Mouse (Mus musculus): ENCODE results near the gene Lilr4b.
"Not testable (repeated sequence)": the region's sequence is repeated elsewhere in the genome, so short reads cannot be mapped to it uniquely, and the experiment has no call there.

Lilr4b gene

DNA sequence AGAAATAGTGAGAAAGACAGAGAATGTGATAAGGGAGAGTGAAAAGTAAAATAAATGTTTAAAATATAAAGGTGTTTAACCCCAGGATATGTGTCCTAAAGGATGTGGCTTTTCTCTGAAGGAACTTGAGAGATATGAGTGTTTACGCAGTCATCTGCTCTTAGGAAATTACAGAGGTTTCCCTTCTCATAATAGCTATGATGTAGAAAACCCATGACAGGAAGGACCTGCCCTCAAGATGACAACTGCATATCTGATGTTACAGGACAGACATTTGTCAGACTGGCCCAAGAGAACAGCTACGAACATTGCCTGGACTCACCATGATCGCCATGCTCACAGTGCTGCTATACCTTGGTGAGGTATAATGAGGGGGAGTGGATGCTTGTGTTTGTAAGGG is at the start of gene Lilr4b, which contains the start of gene Gm49339:
TSS of gene Lilr4b (plus strand) at position 236 of the 400 bp plus-strand sequence.
TSS of gene Gm49339 (plus strand) at position 216 of the 400 bp plus-strand sequence.
- DNase-seq (ENCODE audit: low spot score in 2 of 2) = not testable (repeated sequence)

DNA sequence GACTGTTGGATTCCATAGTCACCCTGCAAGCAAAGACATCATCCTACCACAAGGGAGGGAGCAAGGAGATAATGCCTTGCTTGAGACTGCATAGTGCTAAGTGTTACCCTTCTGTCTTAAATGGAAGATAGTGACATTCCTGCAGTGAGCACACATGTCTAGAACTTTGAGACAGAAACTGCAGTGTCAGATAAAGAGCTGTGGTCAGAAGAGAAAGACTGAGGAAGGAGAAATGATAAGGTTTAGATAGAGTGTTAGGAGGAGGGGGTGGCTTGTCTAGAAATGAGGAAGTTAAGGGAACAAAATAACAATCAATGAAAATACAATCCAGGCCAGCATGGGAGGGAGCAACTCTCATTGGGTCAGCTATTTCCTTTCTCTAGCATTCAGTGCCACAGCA is 47.5 kb upstream of the Lilr4b start:
- DNase-seq (ENCODE audit: low spot score in 2 of 2) = no peak

GRCm38 (mm10) chr10:51435684-51436083 is 44.7 kb upstream of the Lilr4b start:
- DNase-seq (ENCODE audit: low spot score in 2 of 2) = no peak

DNA sequence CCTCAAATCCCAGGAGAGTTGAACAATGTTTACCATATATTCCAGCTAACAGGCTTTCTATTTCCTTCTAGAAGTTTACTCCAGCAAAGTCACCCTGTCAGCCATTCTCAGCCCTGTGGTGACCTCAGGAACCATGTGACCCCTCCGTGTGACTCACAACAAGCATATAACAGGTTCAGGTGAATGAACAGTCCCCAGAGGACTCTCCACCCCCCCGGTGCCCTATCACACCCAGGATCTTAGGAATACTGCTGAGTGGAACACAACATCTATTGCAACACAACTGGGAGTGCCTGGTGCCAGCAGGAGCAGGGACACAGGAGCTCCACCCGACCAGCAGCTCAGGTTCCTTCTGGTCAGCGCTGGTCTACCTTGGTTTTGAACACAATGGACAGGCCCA is 28.8 kb upstream of the Lilr4b start:
- no peak for DNase-seq (ENCODE audit: low spot score in 2 of 2)

DNA sequence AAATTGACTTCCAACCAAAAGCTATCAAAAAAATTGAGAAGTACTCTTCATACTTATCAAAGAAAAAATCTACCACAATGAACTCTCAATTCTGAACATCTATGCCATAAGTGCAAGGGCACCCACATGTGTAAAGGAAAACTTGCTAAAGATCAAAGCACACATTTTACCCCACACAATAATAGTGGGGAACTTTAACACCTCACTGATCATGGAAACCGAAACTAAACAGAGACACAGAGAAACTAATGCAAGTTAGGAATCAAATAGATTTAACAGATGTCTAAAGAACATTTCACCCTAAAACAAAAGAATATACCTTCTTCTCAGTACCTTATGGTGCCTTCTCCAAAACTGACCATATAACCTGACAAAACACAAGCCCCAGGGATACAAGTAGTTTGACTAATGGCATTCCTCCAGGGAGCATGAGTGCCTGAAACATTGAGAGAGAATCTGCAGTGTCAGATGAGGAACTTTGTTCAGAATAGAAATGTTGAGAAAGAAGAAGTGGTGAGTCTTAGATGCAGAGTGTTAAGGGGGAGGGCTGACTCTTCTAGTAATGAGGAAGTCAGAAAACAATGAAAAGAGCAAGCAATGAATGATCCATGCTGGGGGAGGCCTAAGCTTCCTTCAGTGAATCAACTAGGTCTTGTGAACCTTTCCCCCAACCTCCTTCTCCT is 26.7 kb upstream of the Lilr4b start:
- no peak for DNase-seq (ENCODE audit: low spot score in 2 of 2)

DNA sequence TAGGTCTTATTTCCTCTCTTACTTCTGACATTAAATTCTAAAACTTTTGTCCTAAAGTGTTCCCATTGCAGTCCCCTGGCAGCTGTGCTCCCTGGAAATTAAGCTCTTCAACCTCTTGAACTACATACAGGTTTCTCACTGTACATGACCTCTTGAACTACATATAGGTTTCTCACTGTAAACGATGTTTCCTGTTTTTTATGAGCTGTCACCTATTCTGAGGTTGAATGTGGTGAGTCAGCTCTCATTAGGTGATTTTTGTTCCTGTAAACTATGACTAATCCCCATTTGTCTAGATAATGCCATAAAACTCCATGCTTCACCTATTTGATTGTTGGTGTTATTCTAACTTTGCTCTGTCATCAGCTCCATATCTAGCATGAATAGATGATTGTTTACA is 26.1 kb upstream of the Lilr4b start:
- DNase-seq (ENCODE audit: low spot score in 2 of 2) = no peak

DNA sequence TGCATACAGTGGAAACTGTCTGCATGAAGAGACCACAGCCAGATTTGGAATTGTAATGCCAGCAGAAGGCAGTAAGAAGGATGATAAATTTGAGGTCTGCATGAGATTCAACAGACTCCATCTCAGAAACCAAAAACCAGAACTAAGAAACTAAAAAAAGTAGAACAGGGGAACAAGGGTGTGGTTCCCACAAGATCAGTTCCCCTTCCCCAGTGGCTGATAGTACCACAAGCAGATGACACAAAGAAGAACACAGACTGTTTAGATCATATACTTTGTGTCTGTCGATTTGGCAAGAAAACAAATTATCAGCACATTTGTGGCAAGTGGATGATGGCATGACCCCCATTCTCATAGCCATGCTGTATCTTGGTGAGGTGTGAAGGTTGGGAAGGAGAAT is 24.7 kb upstream of the Lilr4b start:
- DNase-seq (ENCODE audit: low spot score in 2 of 2) = no peak

DNA sequence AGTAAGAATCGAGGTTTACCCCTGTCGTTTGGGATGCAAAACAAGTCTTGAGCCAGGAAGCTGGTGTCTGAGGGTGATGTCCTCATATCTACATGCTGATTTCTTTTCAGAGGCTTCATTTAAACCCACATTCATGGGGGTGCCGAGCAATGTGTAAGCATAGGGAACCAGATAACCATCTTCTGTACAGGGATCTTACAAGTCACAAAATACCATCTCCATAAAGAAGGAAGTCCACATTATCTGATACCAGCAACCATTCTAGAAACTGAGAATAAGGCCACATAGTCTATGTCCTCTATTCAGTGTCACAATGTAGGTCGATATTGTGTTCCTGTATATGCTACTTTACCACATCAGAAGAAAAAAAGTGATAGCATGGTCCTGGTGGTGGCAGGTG is 24.1 kb upstream of the Lilr4b start:
- DNase-seq (ENCODE audit: low spot score in 2 of 2) = no peak

- DNase-seq (ENCODE audit: low spot score in 2 of 2) = not testable (repeated sequence)
Measured at GRCm38 (mm10) chr10:51463800-51464199, 16.6 kb upstream of the Lilr4b start.

GRCm38 (mm10) chr10:51490691-51491090 is 10.3 kb downstream of the Lilr4b start, which contains the start of gene Lilrb4a:
TSS of gene Lilrb4a (plus strand) at chr10:51490956.
- not testable (repeated sequence) for DNase-seq (ENCODE audit: low spot score in 2 of 2)

- no peak for DNase-seq (ENCODE audit: low spot score in 2 of 2)
Measured at GRCm38 (mm10) chr10:51520021-51520420, 39.6 kb downstream of the Lilr4b start.

DNA sequence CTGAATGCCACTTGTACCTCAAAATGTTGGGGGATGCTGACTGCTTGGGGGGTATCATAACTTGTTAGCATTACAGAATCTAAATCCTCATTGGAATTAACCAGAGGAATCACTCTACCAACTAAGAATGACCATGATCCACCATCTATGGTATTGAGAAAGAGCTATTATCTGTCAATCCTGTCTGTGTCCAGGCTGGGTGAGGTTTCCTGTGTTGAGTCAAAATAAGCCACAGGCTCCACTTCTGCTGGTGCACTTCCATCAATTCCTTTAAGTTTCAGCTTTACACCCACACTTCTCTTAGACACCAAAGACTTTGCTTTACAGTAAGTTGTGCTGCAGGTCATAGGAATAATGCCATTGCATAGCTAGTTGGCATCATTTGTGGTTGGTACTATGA is 41.0 kb downstream of the Lilr4b start:
- DNase-seq (ENCODE audit: low spot score in 2 of 2) = no peak

DNA sequence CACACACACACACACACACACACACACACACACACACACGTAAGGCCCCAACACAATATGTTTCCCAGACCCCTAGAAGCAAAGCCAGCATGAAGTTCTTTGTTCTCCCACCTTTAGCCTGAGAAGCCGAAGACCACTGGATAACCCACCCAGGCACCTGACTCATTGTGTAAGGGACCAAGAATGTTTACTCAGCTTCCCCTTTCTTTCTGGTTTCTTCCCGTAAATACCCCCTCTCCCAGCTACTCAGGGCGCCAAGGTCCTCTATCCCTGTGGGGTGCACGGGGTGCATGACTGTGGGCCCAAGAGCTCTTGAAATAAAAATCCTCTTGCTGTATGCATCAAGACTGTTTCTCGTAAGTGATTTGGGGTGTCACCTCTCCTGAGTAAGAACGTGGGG is 45.7 kb downstream of the Lilr4b start:
- no peak for DNase-seq (ENCODE audit: low spot score in 2 of 2)

DNA sequence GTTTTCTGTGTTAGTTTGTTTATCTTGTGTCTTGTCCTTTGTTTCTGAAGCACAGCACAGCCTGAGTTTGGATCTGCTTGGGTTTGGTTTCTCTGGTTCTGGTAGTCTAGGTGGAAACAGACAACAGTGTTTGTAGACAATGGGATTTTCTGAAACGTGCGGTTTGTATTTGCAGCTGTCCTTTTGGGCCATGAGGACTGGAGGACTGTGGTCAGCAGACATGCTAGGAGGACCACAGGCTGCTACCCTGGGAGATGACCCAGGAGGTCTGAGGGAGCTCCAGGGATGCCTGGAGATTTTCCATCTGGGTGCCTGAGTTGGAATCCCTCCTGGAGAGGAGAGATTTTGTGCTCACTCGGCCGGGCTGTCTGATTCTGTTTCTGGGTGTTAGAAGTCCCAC is 46.2 kb downstream of the Lilr4b start:
- DNase-seq (ENCODE audit: low spot score in 2 of 2) = no peak

DNA sequence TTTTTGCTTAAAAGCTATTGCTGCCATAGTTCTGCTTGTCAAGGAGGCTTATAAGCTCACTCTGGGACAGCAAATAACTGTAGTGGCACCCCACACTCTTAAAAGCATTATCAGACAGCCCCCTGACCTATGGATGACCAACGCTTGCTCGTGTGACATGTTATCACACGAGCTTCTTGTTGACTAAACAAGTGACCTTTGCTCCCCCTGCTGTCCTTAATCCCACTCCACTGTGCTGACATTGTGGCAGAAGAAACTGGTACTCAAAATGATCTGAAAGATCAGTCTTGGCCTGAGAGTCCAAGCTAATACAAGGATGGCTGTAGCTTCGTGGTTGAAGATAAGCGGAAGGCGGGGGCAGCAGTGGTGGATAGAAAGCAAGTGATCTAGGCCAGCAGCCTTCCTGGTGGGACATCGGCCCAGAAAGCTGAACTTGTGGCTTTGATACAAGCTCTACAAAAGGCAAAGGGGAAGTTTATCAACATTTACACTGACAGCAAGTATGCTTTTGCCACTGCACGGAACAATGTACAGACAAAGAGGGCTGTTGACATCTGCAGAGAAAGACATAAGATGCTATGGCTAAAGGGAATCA is 48.5 kb downstream of the Lilr4b start:
- no peak for DNase-seq (ENCODE audit: low spot score in 2 of 2)

DNA sequence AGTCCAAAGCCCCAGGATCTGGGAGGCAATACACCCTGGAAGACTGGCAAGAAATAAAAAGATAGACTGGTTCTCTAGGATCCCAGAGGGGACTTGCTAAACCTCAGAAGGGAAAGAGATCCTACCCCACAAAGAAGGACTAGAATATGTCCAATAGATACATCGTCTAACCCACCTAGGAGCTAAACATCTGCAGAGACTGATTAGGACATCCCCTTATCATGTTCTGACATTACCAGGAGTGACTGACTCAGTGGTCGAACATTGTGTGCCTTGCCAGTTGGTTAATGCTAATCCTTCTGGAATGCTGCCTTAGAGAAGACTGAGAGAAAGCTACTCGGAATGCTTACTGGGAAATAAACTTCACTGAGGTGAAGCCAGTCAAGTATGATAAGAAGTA is 49.1 kb downstream of the Lilr4b start:
- DNase-seq (ENCODE audit: low spot score in 2 of 2) = no peak

DNA sequence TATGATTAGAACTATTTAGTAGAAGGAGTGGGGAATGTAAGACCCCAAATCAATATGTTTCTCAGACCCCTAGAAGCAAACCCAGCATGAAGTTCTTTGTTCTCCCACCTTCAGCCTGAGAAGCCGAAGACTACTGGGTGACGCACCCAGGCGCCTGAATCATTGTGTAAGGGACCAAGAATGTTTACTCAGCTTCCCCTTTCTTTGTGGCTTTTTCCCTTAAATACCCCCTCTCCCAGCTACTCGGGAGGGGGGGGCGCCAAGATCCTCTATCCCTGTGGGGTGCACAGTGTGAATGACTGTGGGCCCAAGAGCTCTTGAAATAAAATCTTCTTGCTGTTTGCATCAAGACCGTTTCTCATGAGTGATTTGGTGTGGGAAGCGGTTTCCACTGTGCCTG is 50.4 kb downstream of the Lilr4b start:
- no peak for DNase-seq (ENCODE audit: low spot score in 2 of 2)
